Mouse (Mus musculus) kidney, adult 2 months (tissue): ENCODE measurements at regions not wholly inside any gene's neighbourhood (a gene's known extent, or its start where the extent isn't known, plus 50 kb on each side); places are given as distances from the start of the nearest gene placed in this dataset.

ENCODE experiments used
- DNase-seq: peaks from one replicate; pipeline ENCODE4 v3.0.0; 2021
- H3K27ac ChIP-seq: fragments of 200-500 bp; 2 replicates; pipeline ENCODE4 v1.5.1; 2012; ENCODE audit warnings: low read depth, low read length, control low read depth, inconsistent platforms; ENCODE audit not compliant: insufficient read depth
- H3K27me3 ChIP-seq: fragments of 200-500 bp; replicated peaks from 2 replicates; pipeline ENCODE4 v1.6.1; 2012; ENCODE audit warnings: mild to moderate bottlenecking, moderate library complexity, low read length, inconsistent platforms; ENCODE audit not compliant: control insufficient read depth, insufficient read depth
- H3K36me3 ChIP-seq: fragments of 200-500 bp; 2 replicates; pipeline ENCODE4 v1.6.1; 2012; ENCODE audit warnings: mild to moderate bottlenecking, moderate library complexity, low read length, inconsistent platforms; ENCODE audit not compliant: control insufficient read depth, insufficient read depth
- H3K4me1 ChIP-seq: fragments of 200-500 bp; 2 replicates; pipeline ENCODE4 v1.6.1; 2011; ENCODE audit warnings: low read length; ENCODE audit not compliant: control insufficient read depth, insufficient read depth
- H3K4me3 ChIP-seq: fragments of 200-500 bp; 2 replicates; pipeline ENCODE4 v1.5.1; 2011; ENCODE audit warnings: mild to moderate bottlenecking, low read depth, low read length, control low read depth; ENCODE audit not compliant: insufficient read depth
- CTCF ChIP-seq: fragments of 200-500 bp; conservative IDR thresholded peaks from 2 replicates; pipeline ENCODE4 v1.5.1; 2011; ENCODE audit warnings: low read depth, mild to moderate bottlenecking, control low read depth, low read length, moderate library complexity, mixed read lengths; ENCODE audit not compliant: insufficient read depth, insufficient read length
- POLR2A ChIP-seq: fragments of 200-500 bp; IDR thresholded peaks from one replicate; pipeline ENCODE4 v1.6.1; 2011; ENCODE audit warnings: low read depth, low read length, control low read depth
- WGBS: fragments of 180-500 bp; shearing (Covaris S2); methylation state at CpG from one replicate; pipeline ENCODE4 v1.1.7; 2018; 5-methylcytosine and 5-hydroxymethylcytosine counted together

GRCm38 (mm10) chr14:62173835-62174530, 118.4 kb upstream of the Rnaseh2b start:
- WGBS, result 82% methylated on average over 16 of the region's 16 CpGs
- Histone ChIP-seq H3K4me3 (no peak overlapping the region), H3K27ac (no peak overlapping the region), H3K27me3 (no peaks in the 10 kb centered on the region), H3K4me1 (peaks cover 3% of the 10 kb centered on the region; the same call in 1 of the 2 replicates), H3K36me3 (no peaks in the 10 kb centered on the region)
- TF ChIP-seq POLR2A (no peak), CTCF (no peak)
- DNase-seq, result no peak

GRCm38 (mm10) chr14:62175384-62176048, 116.9 kb upstream of the Rnaseh2b start:
- no peak overlapping the region for H3K27ac ChIP-seq

GRCm38 (mm10) chr14:62177509-62177908, 114.9 kb upstream of the Rnaseh2b start:
- H3K4me3 ChIP-seq, result no peak overlapping the region
- no peaks in the 10 kb centered on the region for H3K27me3 ChIP-seq
- TF ChIP-seq POLR2A (no peak), CTCF (no peak)
- 88% methylated on average over 5 of the region's 5 CpGs for WGBS
- H3K27ac ChIP-seq, result no peak overlapping the region
- no peaks in the 10 kb centered on the region for H3K4me1 ChIP-seq
- DNase-seq, result no peak
- no peaks in the 10 kb centered on the region for H3K36me3 ChIP-seq

More at GRCm38 (mm10) chr14:62175384-62176048, 116.9 kb upstream of the Rnaseh2b start:
- Histone ChIP-seq H3K4me1 (peaks cover 3% of the 10 kb centered on the region; the same call in 1 of the 2 replicates), H3K27me3 (no peaks in the 10 kb centered on the region), H3K36me3 (no peaks in the 10 kb centered on the region), H3K4me3 (no peak overlapping the region)
- 54% methylated on average over 12 of the region's 12 CpGs for WGBS
- TF ChIP-seq CTCF (no peak), POLR2A (no peak)
- no peak for DNase-seq

- Histone ChIP-seq H3K27ac (no peak overlapping the region), H3K36me3 (no peaks in the 10 kb centered on the region), H3K27me3 (no peaks in the 10 kb centered on the region), H3K4me3 (no peak overlapping the region), H3K4me1 (no peaks in the 10 kb centered on the region)
- TF ChIP-seq CTCF, result no peak
- no peak for TF ChIP-seq POLR2A
- WGBS, result 54% methylated on average over 11 of the region's 11 CpGs
- DNase-seq, result no peak
These were observed 105.0 kb upstream of the Rnaseh2b start for GRCm38 (mm10) chr14:62187360-62187759.

- 72% methylated on average over 7 of the region's 7 CpGs for WGBS
- Histone ChIP-seq H3K4me3 (no peak overlapping the region), H3K4me1 (no peaks in the 10 kb centered on the region), H3K27me3 (no peaks in the 10 kb centered on the region), H3K27ac (no peak overlapping the region), H3K36me3 (no peaks in the 10 kb centered on the region)
- TF ChIP-seq POLR2A (no peak), CTCF (no peak)
- DNase-seq, result no peak
These were observed 104.1 kb upstream of the Rnaseh2b start for GRCm38 (mm10) chr14:62188147-62188885.

- WGBS, result 55% methylated on average over 2 of the region's 2 CpGs
- no peaks in the 10 kb centered on the region for H3K36me3 ChIP-seq
- TF ChIP-seq POLR2A, result no peak
- TF ChIP-seq CTCF, result no peak
- H3K27ac ChIP-seq, result no peak overlapping the region
- no peaks in the 10 kb centered on the region for H3K27me3 ChIP-seq
- H3K4me1 ChIP-seq, result 0 out of 2 replicates have a peak, but pooled peaks cover 2% of the 10 kb centered on the region
- no peak overlapping the region for H3K4me3 ChIP-seq
- no peak for DNase-seq
These were observed 100.8 kb upstream of the Rnaseh2b start for GRCm38 (mm10) chr14:62191624-62192023.

- no peak overlapping the region for H3K27ac ChIP-seq
- no peak for TF ChIP-seq POLR2A
- TF ChIP-seq CTCF, result no peak
- H3K27me3 ChIP-seq, result no peaks in the 10 kb centered on the region
- H3K4me3 ChIP-seq, result no peak overlapping the region
- no peaks in the 10 kb centered on the region for H3K36me3 ChIP-seq
- no peak for DNase-seq
- WGBS, result 58% methylated on average over 8 of the region's 8 CpGs
- H3K4me1 ChIP-seq, result 0 out of 2 replicates have a peak, but pooled peaks cover 2% of the 10 kb centered on the region
These were observed 99.6 kb upstream of the Rnaseh2b start for GRCm38 (mm10) chr14:62192814-62193213.
